Mouse (Mus musculus): ENCODE measurements around the gene Setd3.

Setd3 gene

DNA sequence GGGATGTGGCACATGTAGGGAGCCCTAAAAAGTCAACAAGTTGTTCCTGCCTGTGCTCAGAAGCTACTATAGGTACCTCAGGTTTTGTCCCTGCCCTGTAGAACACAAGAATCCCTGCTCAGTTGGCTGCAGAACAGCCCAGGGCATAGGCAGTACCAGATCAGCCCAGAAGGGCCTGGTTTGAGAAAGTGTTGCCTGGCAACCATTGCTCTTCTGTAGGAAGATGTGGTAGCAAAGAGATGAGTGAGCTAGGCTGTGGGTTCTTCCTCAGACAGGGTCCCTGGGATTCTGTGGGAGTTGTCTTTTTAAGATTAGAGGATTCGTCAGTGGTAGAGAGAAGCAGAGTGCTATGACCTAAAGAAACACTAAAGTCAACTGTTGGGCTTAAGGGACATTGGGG is 21.0 kb upstream of the Setd3 start:
- DNase-seq: no peak

DNA sequence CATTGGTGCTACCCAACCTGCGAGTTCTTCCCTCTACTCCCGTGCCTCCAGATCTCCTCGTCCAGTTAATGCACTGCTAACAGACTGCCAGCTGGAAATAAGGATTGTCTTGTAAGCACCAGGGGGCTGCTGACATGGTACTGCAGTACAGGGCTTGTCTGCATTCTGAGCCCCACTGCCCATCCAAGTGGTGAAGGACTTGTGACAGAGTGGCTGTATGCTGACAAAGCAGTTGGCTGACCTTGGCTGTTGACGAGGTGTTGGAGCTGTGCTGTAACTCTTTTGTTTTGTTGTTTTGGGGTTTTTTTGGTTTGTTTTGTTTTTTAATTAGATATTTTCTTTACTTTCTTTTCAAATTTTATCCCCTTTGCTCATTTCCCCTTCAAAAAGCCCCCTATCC is 19.3 kb upstream of the Setd3 start:
- no peak for DNase-seq

DNA sequence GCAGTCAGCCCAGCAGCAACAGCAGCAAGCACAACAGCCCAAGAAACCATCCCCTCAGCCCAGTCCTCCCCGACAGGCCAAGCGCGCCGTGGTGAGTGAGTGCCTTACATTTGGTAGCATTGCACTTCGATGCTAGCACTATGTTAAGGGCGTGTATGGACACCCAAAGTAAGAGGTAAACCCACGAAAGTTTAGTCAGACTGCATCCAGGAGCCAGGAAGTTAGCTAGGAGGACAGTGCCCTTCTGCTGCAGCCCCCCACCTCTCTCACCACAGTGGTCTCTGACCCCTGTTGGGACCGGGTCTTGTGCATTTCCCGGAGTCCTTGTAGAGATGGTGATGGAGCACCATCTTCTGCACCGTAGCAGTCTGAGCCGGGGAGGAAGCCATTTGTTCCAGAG is 16.6 kb upstream of the Setd3 start:
- DNase-seq: no peak

DNA sequence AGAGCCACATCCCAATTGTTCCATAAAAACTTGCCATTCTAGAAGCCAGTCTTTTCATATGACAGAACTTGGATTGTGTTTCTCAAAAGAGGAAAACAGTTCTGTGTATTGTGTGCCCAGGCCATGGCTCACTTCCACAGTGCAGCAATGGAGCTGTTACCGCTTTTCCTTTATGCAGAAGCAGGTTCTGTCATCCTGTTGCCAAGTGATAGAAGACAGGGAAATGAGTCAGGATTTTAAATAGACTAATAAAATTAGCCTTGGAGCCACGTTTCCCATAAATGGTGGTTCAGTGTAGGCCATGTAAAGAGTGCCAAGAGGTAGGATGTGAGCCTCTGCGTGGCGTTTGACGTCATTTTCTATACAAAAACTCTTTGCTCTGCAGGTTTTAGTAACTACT is 14.8 kb upstream of the Setd3 start:
- DNase-seq: no peak

DNA sequence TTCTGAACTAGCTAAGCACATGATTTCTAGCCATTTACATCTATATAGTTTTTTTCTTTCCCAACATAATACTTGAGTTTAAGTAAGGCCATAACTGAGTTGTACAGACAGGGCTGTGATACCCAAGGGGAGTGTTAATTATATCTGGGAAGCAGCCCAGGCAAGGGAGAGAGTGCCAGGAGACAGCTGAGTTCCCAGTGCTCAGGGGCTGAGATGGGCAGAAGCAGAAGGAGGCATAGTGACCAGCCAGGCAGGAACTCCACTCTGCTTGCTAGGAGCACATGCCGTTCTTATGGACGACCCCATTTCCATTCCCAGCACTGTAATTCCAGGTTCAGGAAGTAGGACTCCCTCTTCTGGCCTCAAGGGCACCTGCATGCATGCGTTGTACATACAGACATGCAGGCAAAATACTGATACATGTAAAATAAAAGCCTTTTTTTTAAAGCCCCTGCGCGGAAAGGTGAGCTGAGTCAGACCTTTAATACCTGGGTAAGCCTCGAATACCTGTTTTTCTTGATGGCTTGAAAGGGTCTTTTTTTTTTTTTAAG is 8.5 kb upstream of the Setd3 start:
- no peak for DNase-seq

DNA sequence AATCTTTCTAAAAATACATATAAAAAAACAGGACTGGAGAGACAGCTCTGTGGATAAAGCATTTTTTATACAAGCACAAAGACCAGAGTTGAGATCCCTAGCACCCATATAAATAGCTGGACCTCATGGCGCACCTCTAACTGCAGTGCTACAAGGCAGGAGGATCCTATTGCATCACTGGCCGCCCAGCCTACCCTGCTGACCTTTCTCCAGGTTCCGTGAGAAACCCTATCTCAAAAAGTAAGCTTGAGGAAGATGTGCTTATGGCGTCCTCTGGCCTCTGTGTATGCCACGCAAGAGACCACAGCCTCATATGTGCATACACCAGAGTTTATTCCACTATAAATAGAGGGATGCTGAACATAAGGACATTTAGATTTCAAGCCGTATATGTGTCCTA is 2.6 kb upstream of the Setd3 start:
- no peak for DNase-seq

DNA sequence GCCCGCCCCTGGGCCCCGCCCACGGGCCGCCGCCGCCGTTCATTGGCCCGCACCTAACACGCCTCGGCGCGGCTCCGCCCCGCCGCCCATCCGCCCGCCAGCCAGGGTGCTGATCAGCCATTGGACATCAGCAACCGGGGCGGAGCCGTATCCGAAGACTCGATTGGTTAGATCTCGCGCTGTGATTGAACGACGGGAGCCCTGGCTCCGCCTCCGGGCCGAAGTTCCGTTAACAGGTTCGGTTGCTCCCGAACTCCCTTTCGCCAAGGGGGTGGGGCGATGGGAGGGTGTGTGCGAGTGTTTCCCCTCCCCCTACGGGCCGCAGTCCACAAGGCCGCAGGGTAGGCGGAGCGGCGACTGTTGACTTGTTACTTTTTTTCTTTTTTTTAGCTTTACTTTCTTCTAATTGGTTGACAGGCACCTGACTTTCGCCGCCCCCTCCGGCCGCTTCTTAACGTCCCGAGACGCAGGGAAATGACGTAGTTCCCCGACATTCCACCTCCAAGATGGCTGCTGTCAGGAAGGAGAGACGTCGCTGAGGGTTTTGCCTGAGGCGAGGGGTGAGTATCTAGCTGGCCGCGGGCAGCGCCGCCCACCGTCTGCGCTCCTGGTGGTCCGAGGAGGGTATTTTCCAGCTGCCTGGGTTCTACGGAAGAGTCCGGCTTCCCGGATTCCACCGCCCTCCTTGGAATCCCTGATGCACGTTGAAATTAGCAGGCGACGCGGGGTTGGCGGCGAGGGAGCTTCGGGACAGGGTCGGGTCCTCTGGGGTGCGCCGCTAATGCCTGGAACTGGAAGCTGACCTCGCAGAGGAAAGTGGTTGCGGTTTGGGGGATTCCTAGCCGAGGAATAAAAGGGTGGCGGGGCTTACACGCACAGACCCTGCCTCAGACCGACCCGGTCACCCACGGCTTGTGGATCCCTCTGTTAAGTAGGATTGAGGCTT is 480 bp upstream of the Setd3 start, which contains the start of gene Ccnk:
Ccnk (plus strand) TSS at position 259 of the 946 bp plus-strand sequence.
- peak; percentile 95 to 99 for DNase-seq

DNA sequence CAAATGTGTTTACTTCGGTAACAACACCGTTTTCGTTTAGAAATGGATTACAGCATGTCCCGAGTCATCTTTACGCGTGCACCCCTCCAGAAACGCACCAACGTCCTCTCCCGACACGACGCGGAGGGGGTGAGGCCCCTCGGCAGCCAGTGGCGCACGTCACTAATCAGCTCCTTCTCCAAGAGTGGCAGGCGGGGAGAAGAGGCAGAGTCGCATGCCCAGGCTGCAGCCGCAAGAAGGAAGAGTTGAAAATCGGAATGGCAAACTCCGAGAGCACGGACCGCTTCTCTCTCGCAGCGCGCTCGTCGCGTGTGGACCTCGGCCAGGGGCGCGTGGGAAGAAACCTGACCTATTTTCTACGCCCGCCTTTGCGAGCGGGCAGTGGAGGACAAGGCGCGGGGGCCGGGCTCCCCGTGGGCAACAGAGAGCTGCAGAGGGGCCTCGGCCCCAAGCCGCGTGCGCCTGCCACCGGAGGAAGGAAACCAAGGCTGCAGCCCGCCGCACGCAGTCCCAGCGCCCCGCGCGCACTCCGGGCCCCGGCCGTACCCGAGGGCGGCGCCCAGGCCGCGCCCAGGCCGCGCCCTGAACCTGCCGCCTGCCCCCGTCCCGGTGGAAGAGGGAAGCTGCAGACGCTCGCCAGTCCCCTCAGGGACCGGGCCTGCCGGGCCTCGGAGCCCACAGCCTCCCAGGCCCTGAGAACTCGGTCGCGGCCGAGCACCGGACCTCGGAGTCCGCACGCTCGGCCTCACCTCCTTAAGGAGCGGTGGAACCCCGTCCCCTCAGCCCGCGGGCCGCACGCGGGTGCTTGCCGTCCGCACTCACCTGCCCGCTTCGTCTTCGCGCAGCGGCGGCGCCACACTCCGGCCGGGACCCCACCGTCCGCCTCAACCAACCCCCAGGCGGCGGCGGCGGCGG is 526 bp downstream of the Setd3 start:
- peak; percentile 54 to 63 for DNase-seq

DNA sequence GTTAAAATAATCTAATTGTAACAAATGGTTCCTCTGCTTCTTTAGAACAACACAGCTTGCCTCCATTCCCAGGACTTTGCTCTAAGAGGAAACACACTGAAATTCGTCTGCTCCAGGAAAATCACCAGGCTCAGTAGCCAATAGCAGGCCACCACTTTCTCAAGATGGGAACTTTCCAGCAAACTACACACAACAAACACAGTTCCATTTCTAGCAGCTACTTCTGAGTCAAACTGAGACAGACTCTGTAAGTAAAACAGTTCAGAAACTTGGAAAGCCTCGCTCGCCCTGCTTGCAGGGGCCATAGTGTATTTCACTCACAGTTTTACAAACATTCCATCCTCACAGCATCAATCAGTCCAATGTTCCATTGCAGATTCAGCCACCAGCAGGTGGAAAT is 2.7 kb downstream of the Setd3 start:
- no peak for DNase-seq

DNA sequence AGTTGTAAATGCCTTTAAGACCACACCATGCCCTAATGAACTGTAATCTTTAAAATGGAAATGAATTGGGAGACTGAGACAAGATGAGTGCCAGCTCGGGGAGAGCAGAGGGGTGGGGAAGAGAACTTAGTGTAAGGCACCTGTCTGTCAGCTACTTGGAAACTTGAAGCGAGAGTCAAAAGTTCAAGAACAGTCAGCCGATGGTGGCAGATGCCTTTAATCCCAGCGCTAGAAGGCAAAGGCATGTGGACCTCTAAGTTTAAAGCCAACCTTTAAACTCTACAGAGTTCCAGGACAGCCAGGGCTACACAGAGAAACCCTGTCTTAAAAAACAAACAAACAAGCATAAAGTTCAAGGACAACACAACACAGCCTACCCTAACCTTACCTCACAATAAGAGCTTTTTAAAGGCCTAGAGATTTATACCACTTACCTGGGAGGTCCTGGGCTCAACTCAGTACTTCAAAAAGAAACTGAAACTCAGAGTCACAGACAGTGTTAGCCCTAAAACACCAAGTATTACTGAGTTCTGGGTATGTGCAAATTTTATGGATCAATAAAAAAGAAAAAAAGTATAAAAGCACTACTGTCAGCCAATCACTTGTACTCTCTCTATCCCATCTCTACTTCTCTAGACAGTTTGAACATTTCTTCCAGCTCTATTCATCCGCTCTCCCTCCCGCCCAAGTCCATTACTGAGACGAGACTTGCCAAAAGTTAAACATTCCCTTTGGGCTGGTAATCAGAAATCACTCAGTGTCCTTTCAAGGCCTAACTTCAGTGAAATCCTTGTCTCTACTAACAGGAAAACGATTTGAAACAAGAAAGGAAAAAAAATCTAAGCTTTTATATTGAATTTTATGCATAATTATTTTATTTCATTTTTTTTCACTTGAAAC is 4.3 kb downstream of the Setd3 start:
- DNase-seq: no peak

DNA sequence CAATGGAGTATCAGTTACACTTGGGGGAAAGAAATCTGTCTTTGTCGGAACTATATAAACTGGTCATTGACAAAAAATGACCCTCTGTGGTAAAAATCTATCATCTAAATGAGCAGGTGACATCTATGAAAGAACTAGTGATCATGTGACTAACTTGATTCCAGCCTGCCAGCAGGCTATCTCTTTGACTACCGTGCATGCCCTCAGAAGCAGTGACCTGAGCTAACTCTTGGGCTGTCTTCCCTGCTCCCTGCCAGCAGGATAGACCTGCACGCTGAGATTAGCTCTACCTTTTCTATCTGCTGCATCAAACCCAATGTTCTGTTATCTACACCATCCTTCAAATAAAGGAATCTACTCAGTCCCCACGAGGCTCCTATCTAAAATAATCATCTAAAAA is 6.5 kb downstream of the Setd3 start:
- no peak for DNase-seq

DNA sequence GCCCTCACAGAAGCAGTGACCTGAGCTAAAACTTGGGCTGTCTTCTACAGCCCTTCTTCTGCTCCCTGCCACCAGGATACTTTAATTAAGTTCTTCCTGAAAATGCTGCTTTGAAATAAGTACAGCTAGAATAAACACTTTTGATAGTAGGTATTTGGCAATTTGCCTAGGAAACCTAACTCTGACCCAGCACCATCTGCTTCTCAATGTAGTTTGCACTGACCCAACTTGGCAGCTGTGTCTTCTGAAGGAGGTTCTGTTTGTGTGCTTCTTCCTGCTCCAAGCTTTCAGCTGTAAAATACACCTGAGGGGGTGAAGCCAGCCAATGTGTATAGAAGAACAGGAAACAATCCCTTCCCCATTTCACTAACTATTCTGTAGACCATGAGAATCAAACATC is 7.8 kb downstream of the Setd3 start:
- no peak for DNase-seq

DNA sequence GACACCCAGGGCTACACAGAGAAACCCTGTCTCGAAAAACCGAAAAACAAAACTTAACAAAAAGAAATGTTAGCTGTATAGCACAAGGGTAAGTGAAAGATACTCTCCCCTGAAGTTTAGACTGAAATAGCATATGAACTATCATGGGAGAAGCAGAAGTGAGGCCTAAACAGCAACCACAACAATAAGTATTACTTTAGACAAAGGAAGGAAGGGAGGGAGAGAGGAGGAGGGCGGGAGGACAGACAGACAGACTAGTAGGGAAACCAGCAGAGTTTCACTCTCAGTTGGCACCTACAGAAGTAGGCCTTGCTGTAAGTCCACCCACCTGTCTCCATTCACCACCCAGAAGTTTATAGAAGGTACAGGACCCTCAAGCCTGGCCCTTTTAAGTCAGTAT is 8.6 kb downstream of the Setd3 start:
- DNase-seq: no peak

DNA sequence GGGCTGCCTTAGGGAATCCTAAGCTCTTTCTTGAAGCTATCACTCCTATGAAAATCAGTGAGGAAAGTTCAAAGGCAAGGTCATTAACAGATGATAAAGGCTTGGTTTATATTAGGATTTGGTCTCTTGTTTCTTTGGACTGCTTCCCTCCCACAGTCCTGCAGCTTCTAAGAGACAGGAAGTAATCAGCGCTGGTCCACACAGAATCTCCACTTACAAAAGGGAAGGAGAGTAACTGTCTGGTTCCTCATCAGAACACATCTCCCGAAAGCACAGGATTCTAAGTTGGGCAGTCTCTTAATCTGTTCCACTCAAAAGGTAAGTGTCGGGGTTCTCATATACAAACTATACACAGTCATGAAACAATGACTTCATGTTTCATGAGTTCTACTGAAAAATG is 10.2 kb downstream of the Setd3 start:
- DNase-seq: no peak

DNA sequence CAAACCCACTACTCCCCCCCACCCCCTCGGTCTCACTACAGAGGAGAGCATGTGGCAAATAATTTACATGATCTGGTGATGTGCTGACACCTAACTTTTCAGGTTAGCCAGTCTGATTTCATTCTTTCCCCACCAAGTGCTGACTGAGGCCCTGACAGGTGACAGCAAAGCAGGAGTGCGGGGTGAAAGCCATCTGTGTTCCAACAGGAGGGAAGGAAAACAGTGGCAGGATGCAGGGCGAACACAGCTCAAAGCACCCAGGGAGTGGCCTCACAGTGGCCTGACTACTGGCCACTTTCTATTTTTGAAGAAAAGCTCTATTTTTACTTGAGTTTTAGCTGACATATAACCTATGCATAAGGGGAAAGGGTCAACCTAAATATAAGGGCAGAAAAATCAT is 15.4 kb downstream of the Setd3 start:
- no peak for DNase-seq

DNA sequence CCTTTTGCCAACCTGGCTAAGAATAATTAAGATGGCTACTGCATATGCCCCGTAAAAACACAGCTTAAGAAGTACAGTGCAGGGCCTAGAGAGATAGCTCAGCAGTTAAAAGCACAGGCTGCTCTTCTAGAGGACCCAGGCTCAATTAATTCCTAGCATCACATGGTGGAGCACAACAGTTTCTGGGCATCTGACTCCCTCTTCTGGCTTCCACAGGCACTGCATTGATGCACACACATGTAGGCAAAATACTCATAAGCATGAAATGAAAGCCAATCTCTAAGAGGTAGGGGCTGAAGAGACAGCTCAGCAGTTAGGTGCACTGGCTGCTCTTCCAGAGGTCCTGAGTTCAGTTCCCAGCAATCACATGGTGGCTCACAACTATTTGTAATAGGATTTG is 17.1 kb downstream of the Setd3 start:
- DNase-seq: peak in 1 of 2 experiments; percentile 11

DNA sequence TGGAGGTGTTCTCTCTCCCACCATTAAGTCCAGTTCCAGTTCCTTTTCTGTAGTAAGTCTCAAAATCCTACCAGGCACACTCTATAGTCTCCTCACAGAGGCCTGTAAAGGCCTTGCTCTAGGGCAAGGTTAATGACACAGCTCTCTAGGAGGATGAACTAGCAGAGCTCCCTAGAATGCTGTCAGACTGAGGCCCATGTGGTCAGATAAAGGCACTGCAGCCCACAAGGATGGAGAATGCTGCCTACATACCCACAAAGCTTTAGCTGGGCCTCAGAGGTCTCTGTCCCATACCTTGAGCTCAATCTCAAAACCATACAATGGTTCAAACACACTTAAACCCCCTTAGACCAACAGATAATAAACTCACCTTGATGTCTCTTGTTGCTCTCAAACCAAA is 19.3 kb downstream of the Setd3 start:
- DNase-seq: no peak

DNA sequence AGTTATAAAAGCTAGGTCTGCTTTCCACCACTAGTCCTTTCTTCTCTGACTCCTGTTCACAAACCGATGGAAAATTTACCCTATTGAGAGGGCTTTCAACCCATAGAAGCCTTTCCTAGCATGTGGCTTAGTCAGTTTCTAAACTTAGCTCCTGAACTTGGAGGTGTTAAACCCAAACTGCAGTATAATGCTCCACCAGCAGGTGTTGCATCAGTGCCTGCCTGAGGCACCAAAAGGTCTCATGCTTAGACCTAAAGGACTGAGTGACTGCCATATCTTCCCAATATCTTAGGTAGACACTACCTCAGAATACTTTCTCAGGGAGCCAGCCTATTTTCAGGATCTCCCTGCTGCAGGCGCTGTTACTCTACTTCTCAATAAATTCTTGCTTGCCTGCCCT is 26.4 kb downstream of the Setd3 start:
- no peak for DNase-seq

DNA sequence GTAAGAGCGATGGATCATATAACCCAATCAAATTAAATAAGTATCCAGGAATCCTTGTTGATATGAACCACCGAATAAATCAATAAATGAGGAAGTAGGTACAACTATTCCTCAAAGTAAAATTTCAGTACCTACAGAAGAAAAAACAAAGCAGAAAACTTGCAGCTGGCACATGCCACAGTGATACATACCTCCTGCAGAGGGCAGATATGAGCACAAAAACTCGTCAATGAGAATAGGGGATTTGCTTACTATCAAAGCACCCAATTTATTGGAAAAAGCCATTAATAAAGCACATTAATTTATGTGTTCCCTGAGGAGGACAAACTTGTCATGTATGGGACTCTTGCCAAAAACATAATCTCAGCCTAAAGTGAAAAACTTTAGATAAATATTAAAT is 29.4 kb downstream of the Setd3 start:
- DNase-seq: no peak

DNA sequence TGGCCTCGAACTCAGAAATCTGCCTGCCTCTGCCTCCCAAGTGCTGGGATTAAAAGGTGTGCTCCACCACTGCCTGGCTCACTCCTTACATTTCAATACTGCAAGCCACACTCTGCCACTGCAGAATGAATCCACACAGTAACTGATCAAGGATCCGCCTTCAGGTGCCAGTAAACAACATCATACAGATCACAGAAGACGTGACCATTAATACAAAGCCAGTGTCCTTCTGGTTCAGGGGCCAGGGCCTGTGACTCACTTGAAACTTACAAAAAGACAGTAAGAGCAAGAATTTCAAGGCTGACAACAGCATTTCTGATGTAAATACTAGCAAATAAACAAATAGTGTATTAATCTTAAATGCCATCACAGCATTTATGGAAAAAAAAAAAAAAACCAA is 33.9 kb downstream of the Setd3 start:
- DNase-seq: no peak

DNA sequence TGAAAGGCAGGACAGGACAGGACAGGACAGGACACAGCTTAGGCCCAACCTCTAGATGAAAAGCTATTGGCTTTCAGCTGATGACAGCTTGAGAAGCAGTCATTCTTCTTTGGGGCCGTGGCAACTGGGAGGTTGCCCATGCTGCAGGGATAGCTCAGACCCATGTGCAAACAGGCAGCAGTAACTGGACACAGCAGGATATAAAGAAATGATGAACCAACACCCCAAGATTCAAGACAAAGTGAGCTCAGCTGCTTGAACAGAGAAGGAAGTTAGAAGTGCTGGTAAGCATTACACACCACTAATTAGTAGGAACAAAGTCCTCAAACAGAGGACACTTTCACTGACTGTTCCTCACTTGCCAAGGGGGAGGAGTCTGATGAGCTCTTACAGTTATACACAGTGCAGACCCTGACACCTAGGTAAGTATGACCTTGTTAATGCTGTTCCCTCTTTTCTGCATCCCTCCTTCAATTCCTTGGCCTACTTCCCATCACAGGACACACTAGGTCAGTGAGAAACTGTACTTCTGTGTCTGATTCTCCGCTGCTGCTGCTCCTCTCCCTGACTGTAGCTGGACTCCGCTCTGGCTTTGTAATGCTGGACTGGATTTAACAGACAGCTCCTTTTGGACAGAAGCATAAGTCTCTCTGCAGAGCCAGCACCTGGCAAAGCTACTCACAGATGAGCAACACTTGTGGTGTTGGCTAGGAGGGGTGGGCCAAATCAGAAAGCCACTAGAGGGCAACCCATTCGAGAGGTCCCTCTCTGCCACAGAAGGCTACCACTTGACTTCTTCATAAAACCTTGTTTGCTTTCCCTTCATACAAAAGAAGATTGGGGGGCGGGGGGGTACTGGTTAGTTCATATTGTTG is 35.3 kb downstream of the Setd3 start:
- DNase-seq: no peak
